Mouse (Mus musculus) G1E-ER4 (cell line): Measurements from ENCODE around the gene Nodal. TPM values are rescaled to one million over a fixed set of nuclear protein-coding genes. Genes with fewer than 3 reads are reported as not detected.

Experiments
- GATA1 ChIP-seq: IDR thresholded peaks from one replicate; pipeline ENCODE4 v1.8.0; 2012; ENCODE audit warnings: low read length, inconsistent platforms
- polyA plus RNA-seq: library from polyadenylated mRNA; stranded (reverse); fragments of >175 nt; gene quantifications from 2 replicates; pipeline ENCODE4 v1.2.3, GENCODE M21; 2012

Nodal gene
- polyA plus RNA-seq, 1 experiment: not detected

GRCm38 (mm10) chr10:61447581-61448353, 30.0 kb downstream of the Nodal start:
- no peak for TF ChIP-seq GATA1

- TF ChIP-seq GATA1: no peak
Measured at GRCm38 (mm10) chr10:61448834-61449233, 31.1 kb downstream of the Nodal start.

- no peak for TF ChIP-seq GATA1
Measured at GRCm38 (mm10) chr10:61451463-61451930, 33.7 kb downstream of the Nodal start.

GRCm38 (mm10) chr10:61451931-61452617, 34.3 kb downstream of the Nodal start:
- TF ChIP-seq GATA1: no peak

- TF ChIP-seq GATA1: no peak
Measured at GRCm38 (mm10) chr10:61452645-61453044, 34.9 kb downstream of the Nodal start, which contains the start of gene Eif4ebp2. TSS of gene Eif4ebp2 (minus strand) at chr10:61452661.

- TF ChIP-seq GATA1: no peak
Measured at GRCm38 (mm10) chr10:61457182-61457581, 39.4 kb downstream of the Nodal start.

- TF ChIP-seq GATA1: no peak
Measured at GRCm38 (mm10) chr10:61465009-61465408, 47.2 kb downstream of the Nodal start.

- no peak for TF ChIP-seq GATA1
Measured at GRCm38 (mm10) chr10:61466242-61466641, 48.5 kb downstream of the Nodal start.

- TF ChIP-seq GATA1: no peak
Measured at GRCm38 (mm10) chr10:61466873-61467272, 49.1 kb downstream of the Nodal start.

GRCm38 (mm10) chr10:61468900-61469299, 51.1 kb downstream of the Nodal start:
- TF ChIP-seq GATA1: no peak

GRCm38 (mm10) chr10:61473640-61474039, 55.9 kb downstream of the Nodal start:
- no peak for TF ChIP-seq GATA1

GRCm38 (mm10) chr10:61474344-61474743, 56.6 kb downstream of the Nodal start:
- TF ChIP-seq GATA1: no peak

Other genes starting within 250 kb of the Nodal start
- not detected in 2 replicates for gene Tbata, start 246.0 kb upstream of the Nodal start, polyA plus RNA-seq
- not detected in 2 replicates for gene Adamts14, start 144.5 kb upstream of the Nodal start, polyA plus RNA-seq
- gene Prf1, start 120.1 kb upstream of the Nodal start, polyA plus RNA-seq: not detected in 2 replicates
- not detected in 2 replicates for gene Pald1, start 34.4 kb upstream of the Nodal start, polyA plus RNA-seq
- gene Eif4ebp2, start 34.7 kb downstream of the Nodal start, polyA plus RNA-seq: 92.1 and 97.1 TPM in 2 replicates
- 10.3 and 15.8 TPM in 2 replicates for gene Lrrc20, start 57.8 kb downstream of the Nodal start, polyA plus RNA-seq
- not detected in 2 replicates for gene Npffr1, start 177.5 kb downstream of the Nodal start, polyA plus RNA-seq
- gene Ppa1, start 230.6 kb downstream of the Nodal start, polyA plus RNA-seq: 26.1 and 37.7 TPM in 2 replicates